Mouse (Mus musculus): ENCODE data around the gene Gm45140.

DNA sequence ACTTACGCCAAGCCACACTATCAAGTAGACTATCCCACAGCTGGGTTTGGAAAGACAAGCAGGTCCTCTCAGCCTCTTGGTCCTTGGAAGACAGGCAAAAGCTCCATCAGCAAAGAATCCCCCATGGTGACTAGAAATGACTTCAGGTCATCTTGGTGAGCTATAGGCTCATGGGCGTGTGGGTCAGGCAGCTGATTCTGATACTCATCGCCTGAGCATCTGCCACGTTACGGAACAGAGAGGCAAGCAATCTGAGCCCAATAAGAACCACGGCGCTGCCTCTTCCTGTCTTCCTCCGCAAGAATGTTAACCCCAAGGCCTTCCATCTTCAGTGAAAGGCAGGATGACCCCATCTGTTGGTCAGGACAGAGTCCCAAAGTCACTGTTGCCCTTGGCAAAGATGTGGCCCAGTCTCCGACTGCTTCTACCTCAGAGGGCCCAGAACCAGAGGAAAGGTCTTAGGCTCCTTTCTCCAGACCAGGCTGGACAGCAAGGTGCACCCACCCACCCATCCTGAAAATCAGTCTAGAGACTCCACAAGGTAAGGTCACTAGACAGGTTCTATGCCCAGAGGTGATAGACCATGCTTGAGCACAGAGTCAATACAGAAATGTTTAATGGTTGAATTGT is 47.2 kb downstream of the Gm45140 start:
- no peak for TF ChIP-seq USF2 (IDR thresholded peaks at IDR 0.05; ENCODE audit: borderline replicate concordance in 1 of 2, insufficient read depth in 1 of 2, low read depth in 1 of 2, low read length in 2 of 2)
- TF ChIP-seq CTCF (IDR thresholded peaks at IDR 0.05 in 2 of 3, conservative IDR thresholded peaks at IDR 0.05 in 1 of 3; ENCODE audit: control insufficient read depth in 1 of 3, insufficient read depth in 1 of 3, low read depth in 2 of 3, low read length in 3 of 3, poor library complexity in 1 of 3, severe bottlenecking in 1 of 3): no peak
- TF ChIP-seq POLR2A (IDR thresholded peaks at IDR 0.05; ENCODE audit: control insufficient read depth in 1 of 2, insufficient read depth in 1 of 2, low read depth in 1 of 2, low read length in 2 of 2, poor library complexity in 1 of 2): no peak
- TF ChIP-seq HCFC1 (IDR thresholded peaks at IDR 0.05; ENCODE audit: low read depth, low read length): no peak
- TF ChIP-seq USF1 (IDR thresholded peaks at IDR 0.05; ENCODE audit: low read depth, low read length): no peak
- no peak for TF ChIP-seq GATA1 (IDR thresholded peaks at IDR 0.05; ENCODE audit: low read depth, low read length)
- TF ChIP-seq MAX (IDR thresholded peaks at IDR 0.05; ENCODE audit: low read length): no peak
- TF ChIP-seq ZC3H11A (IDR thresholded peaks at IDR 0.05; ENCODE audit: low read depth, low read length): no peak
